8 mouse cellular contexts compared by ENCODE assay signal in genomic region chr17:83353011-83353410, GRCm38 (mm10). TPM values are rescaled to one million over a fixed set of nuclear protein-coding genes. Genes with fewer than 3 reads are reported as not detected.
DNase-seq lines count a peak whose midpoint lies in the region; ATAC-seq and TF ChIP-seq lines count a peak whose summit lies in the region.
"Had no signal": no experiment of that assay in that cellular context is flagged by ENCODE, and none has a peak within 500 bp of the region (broad histone marks: within the 10 kb centered on the region; RNA-seq: fewer than 3 reads in every experiment).

No protein-coding gene starts in this region.

- TF ChIP-seq CTCF in thymus, adult 2 months (IDR thresholded peaks at IDR 0.05; ENCODE audit: borderline replicate concordance, control insufficient read depth, extremely low read depth, insufficient read depth, low read length, poor library complexity): no peak

- no peaks in the 10 kb centered on the region for H3K36me3 ChIP-seq in thymus, adult 2 months (ENCODE audit: control insufficient read depth, insufficient read depth, low read length)
- no peaks in the 10 kb centered on the region for H3K36me3 ChIP-seq in forebrain, embryonic 14.5 days (ENCODE audit: control insufficient read depth, insufficient read depth, low read length)
- no peaks in the 10 kb centered on the region for H3K36me3 ChIP-seq in liver, embryonic 12.5 days

- peak overlapping the region; percentile 60 for H3K4me2 ChIP-seq in forebrain, embryonic 14.5 days (ENCODE audit: low read length)
- peak overlapping the region; percentile 98 for H3K4me2 ChIP-seq in liver, embryonic 12.5 days

- no peak for TF ChIP-seq POLR2A in thymus, adult 2 months (IDR thresholded peaks at IDR 0.05; ENCODE audit: control insufficient read depth, extremely low read depth, insufficient read depth, low read length, poor library complexity)

- H3K27ac ChIP-seq in thymus, adult 2 months (ENCODE audit: control insufficient read depth, insufficient read depth, low read length): no peak overlapping the region
- no peak overlapping the region for H3K27ac ChIP-seq in forebrain, embryonic 14.5 days (ENCODE audit: low read depth, low read length)
- 0 out of 2 replicates have a peak overlapping the region, but pooled peaks have one; percentile 25 for H3K27ac ChIP-seq in liver, embryonic 12.5 days

- no peak overlapping the region for H3K4me3 ChIP-seq in thymus, adult 2 months (ENCODE audit: control insufficient read depth, insufficient read depth, low read length)
- H3K4me3 ChIP-seq in forebrain, embryonic 14.5 days (ENCODE audit: low read depth, low read length): peak overlapping the region; percentile 96
- peak overlapping the region; percentile 89 for H3K4me3 ChIP-seq in liver, embryonic 12.5 days

- no peaks in the 10 kb centered on the region for H3K27me3 ChIP-seq in thymus, adult 2 months (ENCODE audit: control insufficient read depth, insufficient read depth, low read length)
- no peaks in the 10 kb centered on the region for H3K27me3 ChIP-seq in forebrain, embryonic 14.5 days (replicated peaks; ENCODE audit: control insufficient read depth, insufficient read depth, low read length)
- peaks cover 11% of the 10 kb centered on the region for H3K27me3 ChIP-seq in liver, embryonic 12.5 days (replicated peaks)

- DNase-seq in thymus, postnatal 0 days (ENCODE audit: low spot score): peak; percentile 6
- no peak for DNase-seq in thymus, adult 2 months
- DNase-seq in forebrain, embryonic 14.5 days (ENCODE audit: low spot score): no peak
- DNase-seq in right cerebral cortex, adult 2 months (ENCODE audit: low spot score in 2 of 2): no peak
- no peak for DNase-seq in cerebellum, adult 9-10 months
- DNase-seq: right cerebral cortex, postnatal 25 days had no signal

- ATAC-seq in forebrain, embryonic 14.5 days: no peak
- ATAC-seq in liver, embryonic 12.5 days: no peak
- no peak for ATAC-seq in cerebellum, adult (ENCODE audit: insufficient number of reproducible peaks, low FRiP score, low TSS enrichment)

- 0 out of 2 replicates have a peak, but pooled peaks cover 3% of the 10 kb centered on the region for H3K4me1 ChIP-seq in thymus, adult 2 months (replicated peaks; ENCODE audit: control insufficient read depth, insufficient read depth, low read length)
- peaks cover 17% of the 10 kb centered on the region for H3K4me1 ChIP-seq in forebrain, embryonic 14.5 days (ENCODE audit: control insufficient read depth, insufficient read depth, low read length)
- H3K4me1 ChIP-seq in liver, embryonic 12.5 days: peaks cover 49% of the 10 kb centered on the region

- H3K9me3 ChIP-seq in forebrain, embryonic 14.5 days (replicated peaks; ENCODE audit: control insufficient read depth, low read length): no peaks in the 10 kb centered on the region
- no peaks in the 10 kb centered on the region for H3K9me3 ChIP-seq in liver, embryonic 12.5 days (replicated peaks)

- WGBS in thymus, adult 2 months: 35% methylated on average over 5 of the region's 5 CpGs
- WGBS in forebrain, embryonic 14.5 days: 8% methylated on average over 5 of the region's 5 CpGs
- 19% methylated on average over 5 of the region's 5 CpGs for WGBS in liver, embryonic 12.5 days (ENCODE audit: insufficient replicate concordance)

- peak overlapping the region; percentile 41; the same call in 1 of the 2 replicates for H3K9ac ChIP-seq in forebrain, embryonic 14.5 days (ENCODE audit: low read length)
- H3K9ac ChIP-seq in liver, embryonic 12.5 days: peak overlapping the region; percentile 27; the same call in 1 of the 2 replicates

RNA-seq across cellular contexts. Expression of gene Eml4, which starts 2.3 kb away (rescaled TPM):
- polyA plus RNA-seq in thymus, postnatal 0 days (2015; fragmentation: Nextera tagmentation; extraction: Ambion mirVana): 16.5 and 20.6 TPM in 2 replicates
- polyA plus RNA-seq in thymus, adult 2 months (2012; rRNA removed): 13.0 and 14.6 TPM in 2 replicates
- 23.5 and 30.6 TPM in 2 replicates for polyA plus RNA-seq in forebrain, embryonic 14.5 days (2014; fragmentation: Nextera tagmentation; extraction: Ambion mirVana)
- polyA plus RNA-seq in liver, embryonic 12.5 days (2016; fragmentation: Nextera tagmentation; extraction: Ambion mirVana): 13.5 and 15.1 TPM in 2 replicates
